Mouse (Mus musculus): ENCODE data around the gene Sowahc. TPM values are rescaled to one million over a fixed set of nuclear protein-coding genes. Genes with fewer than 3 reads are reported as not detected.

Sowahc gene
- polyA plus RNA-seq, 1 experiment from 2014 or later: 13.0 TPM

DNA sequence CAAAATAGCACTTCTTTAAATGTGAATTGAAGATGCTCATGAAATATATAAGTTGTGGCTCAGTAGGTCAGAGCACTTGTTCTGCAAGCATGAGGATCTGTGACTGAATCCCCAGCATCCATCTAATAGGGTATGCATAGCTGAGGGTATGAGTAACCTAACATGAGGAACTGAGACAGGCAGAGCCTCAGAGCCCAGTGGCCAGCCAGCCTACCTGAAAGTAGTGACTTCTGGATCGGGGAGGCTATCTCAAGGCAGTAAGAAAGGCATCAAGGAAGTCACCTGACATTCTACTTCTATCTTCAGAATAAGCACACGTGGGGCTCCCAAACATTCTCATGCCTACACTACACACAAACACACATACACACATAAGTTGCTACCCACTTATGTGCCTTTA, 3.4 kb downstream of the Sowahc start:
- ATAC-seq (ENCODE audit: insufficient number of reproducible peaks, insufficient read depth, low FRiP score, low TSS enrichment, low read depth): no peak
- WGBS: 85% methylated on average over 2 of the region's 2 CpGs
- H3K9me3 ChIP-seq: no peaks in the 10 kb centered on the region
- H3K4me2 ChIP-seq: no peak overlapping the region
- no peaks in the 10 kb centered on the region for H3K27me3 ChIP-seq
- no peak overlapping the region for H3K9ac ChIP-seq
- H3K27ac ChIP-seq: no peak overlapping the region
- H3K36me3 ChIP-seq: no peaks in the 10 kb centered on the region
- peaks cover 20% of the 10 kb centered on the region for H3K4me1 ChIP-seq
- H3K4me3 ChIP-seq: no peak overlapping the region

DNA sequence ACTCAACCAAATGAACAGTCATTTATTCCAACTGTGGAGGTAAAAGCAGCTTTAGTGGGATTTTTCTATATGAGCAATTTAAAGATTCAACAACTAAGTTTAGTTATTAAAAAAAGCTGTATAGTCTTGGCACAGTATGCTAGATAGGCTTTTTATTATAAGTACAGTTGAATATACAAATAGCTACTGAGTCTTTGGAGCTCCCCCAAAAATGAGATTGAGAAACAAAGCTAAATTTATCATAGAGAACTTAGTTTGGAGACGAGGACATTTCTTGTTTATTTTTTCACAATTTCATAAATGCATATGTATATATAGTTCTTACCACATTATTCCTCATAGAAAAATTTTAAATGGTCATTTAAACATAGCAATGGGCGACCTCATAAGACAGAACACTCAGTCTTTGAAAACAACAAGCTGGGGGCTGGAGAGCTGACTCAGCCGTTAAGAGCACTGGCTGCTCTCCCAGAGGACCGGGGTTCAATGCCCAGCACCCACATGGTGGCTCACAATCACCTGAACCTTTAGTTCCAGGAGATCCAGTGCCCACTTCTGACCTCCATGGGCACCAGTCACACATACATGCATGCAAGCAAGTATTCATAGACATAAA, 7.6 kb downstream of the Sowahc start:
- Histone ChIP-seq H3K36me3 (no peaks in the 10 kb centered on the region), H3K4me3 (no peak overlapping the region), H3K4me2 (no peak overlapping the region), H3K4me1 (peaks cover 8% of the 10 kb centered on the region), H3K27me3 (no peaks in the 10 kb centered on the region), H3K9me3 (no peaks in the 10 kb centered on the region), H3K27ac (no peak overlapping the region), H3K9ac (no peak overlapping the region)
- 80% methylated on average over 4 of the region's 4 CpGs for WGBS
- ATAC-seq (ENCODE audit: insufficient number of reproducible peaks, insufficient read depth, low FRiP score, low TSS enrichment, low read depth): no peak

DNA sequence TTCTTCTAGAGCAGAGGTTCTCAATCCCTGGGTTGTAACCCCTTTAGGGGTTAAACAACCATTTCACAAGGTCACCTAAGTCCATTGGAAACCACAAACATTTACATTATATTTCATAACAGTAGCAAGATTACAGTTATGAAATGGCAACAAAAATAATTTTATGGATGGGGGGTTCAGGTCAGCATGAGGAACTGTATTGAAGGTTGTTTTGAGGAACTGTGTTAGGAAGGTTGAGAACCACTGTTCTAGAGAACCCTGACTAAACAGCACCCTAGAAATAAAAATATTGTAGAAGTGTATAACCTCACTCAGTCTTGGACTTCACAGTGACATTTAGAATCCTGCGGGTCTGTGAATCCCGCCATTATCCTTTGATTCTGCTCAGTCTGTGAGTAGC, 13.5 kb downstream of the Sowahc start:
- Histone ChIP-seq H3K36me3 (no peaks in the 10 kb centered on the region), H3K9ac (no peak overlapping the region), H3K4me1 (peaks cover 9% of the 10 kb centered on the region), H3K9me3 (no peaks in the 10 kb centered on the region), H3K4me2 (no peak overlapping the region), H3K27ac (no peak overlapping the region), H3K27me3 (no peaks in the 10 kb centered on the region), H3K4me3 (no peak overlapping the region)
- ATAC-seq (ENCODE audit: insufficient number of reproducible peaks, insufficient read depth, low FRiP score, low TSS enrichment, low read depth): no peak
- WGBS: 96% methylated on average over 2 of the region's 2 CpGs

DNA sequence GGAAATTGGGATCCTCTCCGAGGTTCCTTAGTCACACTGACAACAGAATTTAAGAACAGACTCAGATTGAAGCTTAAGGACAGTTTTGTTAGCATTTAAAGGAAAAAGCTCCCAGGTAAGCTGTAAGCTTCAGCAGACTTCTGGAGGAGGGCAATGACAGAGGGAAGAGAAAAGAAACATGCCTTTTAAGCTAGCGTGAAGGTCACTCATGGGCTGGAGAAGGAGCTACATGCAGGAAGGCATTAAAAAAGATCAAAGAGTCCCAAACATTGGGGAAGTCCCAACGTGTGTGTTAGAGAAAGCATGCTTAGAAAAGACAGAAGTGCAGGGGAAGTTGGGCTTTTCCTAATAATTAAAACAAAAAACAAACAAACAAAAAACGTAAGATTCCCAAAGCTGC, 14.1 kb downstream of the Sowahc start:
- WGBS: 51% methylated on average over 4 of the region's 4 CpGs
- Histone ChIP-seq H3K4me2 (no peak overlapping the region), H3K9ac (no peak overlapping the region), H3K9me3 (no peaks in the 10 kb centered on the region), H3K36me3 (no peaks in the 10 kb centered on the region), H3K27ac (no peak overlapping the region), H3K27me3 (no peaks in the 10 kb centered on the region), H3K4me3 (no peak overlapping the region), H3K4me1 (peaks cover 9% of the 10 kb centered on the region)
- no peak for ATAC-seq (ENCODE audit: insufficient number of reproducible peaks, insufficient read depth, low FRiP score, low TSS enrichment, low read depth)

DNA sequence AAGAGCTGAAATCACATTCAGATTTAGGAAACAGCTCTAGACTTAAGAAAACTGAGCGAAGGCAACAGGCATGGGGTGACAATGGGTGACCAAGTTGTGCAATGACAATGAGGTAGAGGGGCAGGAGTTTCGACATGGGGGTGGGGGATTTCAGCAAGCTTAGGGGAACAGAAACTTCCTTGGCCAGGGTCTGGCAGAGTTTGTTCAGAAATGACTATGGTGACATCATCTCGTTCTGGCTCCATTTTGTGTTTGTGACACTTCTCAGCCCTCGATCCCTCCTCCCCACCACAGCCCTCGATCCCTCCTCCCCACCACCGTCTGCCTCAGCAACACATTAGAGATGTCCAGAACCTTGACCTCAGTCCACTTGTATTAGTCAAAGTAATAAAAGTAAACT, 14.7 kb downstream of the Sowahc start:
- no peaks in the 10 kb centered on the region for H3K9me3 ChIP-seq
- no peak for ATAC-seq (ENCODE audit: insufficient number of reproducible peaks, insufficient read depth, low FRiP score, low TSS enrichment, low read depth)
- 81% methylated on average over 6 of the region's 6 CpGs for WGBS

DNA sequence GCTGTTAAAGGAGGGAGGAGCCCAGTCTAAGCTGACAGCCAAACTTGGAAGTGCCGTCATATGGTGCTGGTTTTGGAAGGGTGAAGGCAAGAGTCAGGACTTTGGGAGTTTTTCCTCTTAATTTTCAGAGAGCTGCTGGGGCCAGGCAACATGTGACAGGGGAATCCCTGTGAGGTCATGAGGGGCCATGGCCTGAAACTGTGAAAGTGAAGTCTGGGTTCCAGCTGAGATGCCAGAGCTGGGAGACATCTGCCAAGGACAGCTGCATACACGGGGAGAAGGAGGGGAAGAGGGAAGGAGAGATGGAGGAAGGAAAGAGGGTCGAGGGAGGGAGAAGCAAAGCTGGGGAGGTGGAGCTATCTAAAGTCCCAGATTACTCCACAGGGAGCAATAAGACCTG, 16.0 kb downstream of the Sowahc start:
- 27% methylated on average over 3 of the region's 3 CpGs for WGBS
- no peaks in the 10 kb centered on the region for H3K27me3 ChIP-seq
- H3K36me3 ChIP-seq: no peaks in the 10 kb centered on the region
- ATAC-seq (ENCODE audit: insufficient number of reproducible peaks, insufficient read depth, low FRiP score, low TSS enrichment, low read depth): no peak
- H3K27ac ChIP-seq: no peak overlapping the region
- no peaks in the 10 kb centered on the region for H3K9me3 ChIP-seq
- no peak overlapping the region for H3K4me2 ChIP-seq
- no peak overlapping the region for H3K9ac ChIP-seq
- no peak overlapping the region for H3K4me3 ChIP-seq
- peaks cover 16% of the 10 kb centered on the region for H3K4me1 ChIP-seq

More for the DNA sequence above, 14.7 kb downstream of the Sowahc start:
- no peaks in the 10 kb centered on the region for H3K36me3 ChIP-seq
- H3K4me1 ChIP-seq: peaks cover 9% of the 10 kb centered on the region
- H3K27ac ChIP-seq: no peak overlapping the region
- H3K27me3 ChIP-seq: no peaks in the 10 kb centered on the region
- H3K4me2 ChIP-seq: no peak overlapping the region
- no peak overlapping the region for H3K9ac ChIP-seq
- no peak overlapping the region for H3K4me3 ChIP-seq

DNA sequence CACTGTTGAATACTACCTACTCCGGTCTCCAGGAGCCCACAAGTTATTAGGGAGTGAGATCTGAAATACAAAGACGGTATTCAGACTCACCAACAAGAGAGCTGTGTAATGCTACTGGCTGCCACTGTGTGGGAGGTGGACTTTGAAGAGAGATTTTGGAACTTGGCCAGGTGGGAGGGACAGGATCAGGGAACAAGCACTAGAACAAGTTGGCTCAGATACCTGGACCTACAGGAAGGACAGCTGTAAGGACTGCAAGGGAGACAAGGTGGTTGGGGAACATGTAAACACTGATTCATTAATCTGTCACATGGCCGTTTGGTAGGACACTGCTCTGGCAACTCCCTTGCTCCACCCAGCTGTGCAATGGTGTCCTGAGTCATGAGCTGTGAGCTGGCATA, 19.4 kb downstream of the Sowahc start:
- H3K36me3 ChIP-seq: no peaks in the 10 kb centered on the region
- H3K4me2 ChIP-seq: no peak overlapping the region
- peaks cover 12% of the 10 kb centered on the region for H3K4me1 ChIP-seq
- no peak overlapping the region for H3K9ac ChIP-seq
- H3K27ac ChIP-seq: no peak overlapping the region
- no peaks in the 10 kb centered on the region for H3K9me3 ChIP-seq
- ATAC-seq (ENCODE audit: insufficient number of reproducible peaks, insufficient read depth, low FRiP score, low TSS enrichment, low read depth): peak; percentile 62
- H3K27me3 ChIP-seq: no peaks in the 10 kb centered on the region
- no peak overlapping the region for H3K4me3 ChIP-seq
- 42% methylated on average over 3 of the region's 3 CpGs for WGBS

DNA sequence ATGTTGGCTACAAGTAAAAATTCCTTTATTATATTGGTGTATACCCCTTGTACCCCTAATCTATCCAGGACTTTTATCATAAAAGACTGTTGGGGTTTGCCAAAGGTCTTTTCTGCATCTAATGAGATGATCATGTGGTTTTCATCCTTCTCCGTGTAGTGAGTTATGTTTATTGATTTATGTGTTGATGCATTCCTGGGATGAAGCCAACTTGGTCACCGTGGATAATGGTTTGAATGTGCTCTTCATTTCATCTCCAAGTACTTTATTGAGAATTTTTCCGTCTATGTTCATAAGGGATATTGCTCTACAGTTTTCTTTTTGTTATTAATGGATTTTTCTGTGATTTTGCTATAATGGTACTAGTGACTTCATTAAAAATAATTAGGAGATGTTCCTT, 27.8 kb downstream of the Sowahc start:
- no peak for ATAC-seq (ENCODE audit: insufficient number of reproducible peaks, insufficient read depth, low FRiP score, low TSS enrichment, low read depth)
- H3K4me2 ChIP-seq: no peak overlapping the region
- WGBS: 66% methylated on average over 3 of the region's 3 CpGs
- no peaks in the 10 kb centered on the region for H3K4me1 ChIP-seq
- no peak overlapping the region for H3K9ac ChIP-seq
- no peaks in the 10 kb centered on the region for H3K27me3 ChIP-seq
- H3K9me3 ChIP-seq: no peaks in the 10 kb centered on the region
- no peaks in the 10 kb centered on the region for H3K36me3 ChIP-seq
- no peak overlapping the region for H3K27ac ChIP-seq
- no peak overlapping the region for H3K4me3 ChIP-seq

DNA sequence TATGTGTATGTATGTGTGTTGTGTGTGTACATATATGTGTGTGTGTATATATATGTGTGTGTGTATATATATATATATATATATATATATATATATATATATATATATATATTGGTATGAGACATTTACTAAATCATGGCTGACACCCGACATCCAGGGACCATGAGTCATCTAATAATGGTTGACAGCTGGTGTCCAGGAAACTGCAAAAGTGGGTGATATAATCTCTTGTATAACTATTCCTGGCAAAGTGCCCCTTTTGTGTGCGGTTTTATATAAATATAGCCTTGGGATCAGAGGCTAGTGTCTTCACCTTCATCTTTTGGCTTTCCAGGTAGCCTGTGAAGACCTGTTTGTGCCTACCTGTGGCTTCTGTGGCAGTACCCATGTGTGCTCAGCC, 28.9 kb downstream of the Sowahc start:
- Histone ChIP-seq H3K36me3 (no peaks in the 10 kb centered on the region), H3K27me3 (no peaks in the 10 kb centered on the region), H3K9me3 (no peaks in the 10 kb centered on the region), H3K4me3 (no peak overlapping the region), H3K4me1 (no peaks in the 10 kb centered on the region), H3K9ac (no peak overlapping the region), H3K4me2 (no peak overlapping the region), H3K27ac (no peak overlapping the region)
- 81% methylated on average over 2 of the region's 2 CpGs for WGBS
- no peak for ATAC-seq (ENCODE audit: insufficient number of reproducible peaks, insufficient read depth, low FRiP score, low TSS enrichment, low read depth)

DNA sequence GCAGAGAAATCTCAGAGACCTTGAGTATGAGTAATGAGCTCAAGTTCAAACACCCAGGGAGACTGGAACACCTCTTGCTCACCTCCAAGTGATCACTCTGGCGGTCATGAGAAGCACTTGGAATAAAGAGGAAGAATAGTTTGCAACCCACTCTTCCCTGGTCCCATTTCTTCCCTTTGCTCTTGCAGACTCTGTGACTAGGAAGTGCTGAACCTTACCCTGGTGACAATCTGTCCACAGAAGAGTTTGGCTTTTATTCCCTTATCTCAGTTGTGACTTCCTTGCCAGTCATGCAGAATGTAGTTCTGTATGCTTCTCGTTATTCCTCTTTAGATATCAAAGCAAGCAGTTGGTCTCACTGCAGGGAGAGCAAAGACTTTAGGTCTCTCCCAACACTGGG, 30.2 kb downstream of the Sowahc start:
- Histone ChIP-seq H3K4me2 (no peak overlapping the region), H3K4me1 (no peaks in the 10 kb centered on the region), H3K4me3 (no peak overlapping the region), H3K27ac (no peak overlapping the region; the same call in 1 of the 2 replicates), H3K9me3 (no peaks in the 10 kb centered on the region), H3K36me3 (no peaks in the 10 kb centered on the region), H3K9ac (no peak overlapping the region), H3K27me3 (no peaks in the 10 kb centered on the region)
- no peak for ATAC-seq (ENCODE audit: insufficient number of reproducible peaks, insufficient read depth, low FRiP score, low TSS enrichment, low read depth)
- WGBS: 79% methylated on average over 2 of the region's 2 CpGs

DNA sequence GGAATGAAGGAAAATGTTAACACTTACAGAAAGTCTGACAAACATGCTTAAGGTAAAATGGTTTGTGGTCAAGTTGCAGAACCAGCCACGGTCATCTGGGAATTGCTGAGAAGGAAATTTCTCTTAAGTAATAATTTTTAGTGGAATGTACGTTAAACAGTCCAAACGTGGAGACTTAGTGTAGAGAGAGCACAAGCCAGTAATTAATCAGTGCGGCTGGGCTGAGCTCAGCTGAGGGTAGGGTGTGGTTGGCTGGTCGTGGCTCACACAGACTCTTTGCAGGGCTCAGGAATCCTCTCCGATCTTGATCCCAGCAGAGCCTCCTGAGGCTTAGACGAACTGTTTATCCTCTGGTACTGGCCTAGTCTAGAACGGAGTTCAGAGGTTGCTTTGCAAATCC, 30.6 kb downstream of the Sowahc start:
- no peaks in the 10 kb centered on the region for H3K4me1 ChIP-seq
- no peak overlapping the region; the same call in 1 of the 2 replicates for H3K27ac ChIP-seq
- no peaks in the 10 kb centered on the region for H3K36me3 ChIP-seq
- 50% methylated on average over 8 of the region's 8 CpGs for WGBS
- no peak overlapping the region for H3K4me2 ChIP-seq
- H3K27me3 ChIP-seq: no peaks in the 10 kb centered on the region
- ATAC-seq (ENCODE audit: insufficient number of reproducible peaks, insufficient read depth, low FRiP score, low TSS enrichment, low read depth): no peak
- H3K9ac ChIP-seq: no peak overlapping the region
- H3K9me3 ChIP-seq: no peaks in the 10 kb centered on the region
- H3K4me3 ChIP-seq: no peak overlapping the region

DNA sequence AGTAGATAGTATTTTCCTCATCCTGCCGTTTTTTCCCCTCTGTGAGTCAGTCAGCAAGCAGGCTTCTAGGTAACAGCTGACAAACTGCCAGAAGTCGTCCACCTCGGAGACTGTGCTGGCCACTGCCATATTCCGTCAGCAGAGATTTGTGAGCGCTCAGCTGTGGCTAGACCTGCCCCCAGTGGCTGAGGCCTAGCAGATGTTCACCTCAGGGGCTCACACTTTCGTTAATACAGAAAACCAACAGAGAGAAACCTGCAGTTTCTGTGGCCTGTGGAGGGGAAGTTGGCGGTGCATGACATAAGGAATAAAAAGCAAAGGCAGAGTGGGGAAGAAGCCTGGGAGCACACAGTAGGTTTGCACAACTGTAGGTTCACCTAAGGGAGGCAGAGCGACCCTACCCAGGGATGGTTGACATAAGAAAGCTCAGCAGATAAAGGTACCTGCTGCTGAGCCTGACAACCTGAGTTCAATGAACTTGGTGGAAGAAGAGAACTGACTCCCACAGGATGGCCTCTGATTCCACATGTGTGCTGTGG, 31.9 kb downstream of the Sowahc start:
- no peak overlapping the region for H3K9ac ChIP-seq
- no peak for ATAC-seq (ENCODE audit: insufficient number of reproducible peaks, insufficient read depth, low FRiP score, low TSS enrichment, low read depth)
- no peaks in the 10 kb centered on the region for H3K27me3 ChIP-seq
- 72% methylated on average over 8 of the region's 8 CpGs for WGBS
- H3K4me2 ChIP-seq: no peak overlapping the region
- no peaks in the 10 kb centered on the region for H3K4me1 ChIP-seq
- H3K4me3 ChIP-seq: no peak overlapping the region
- H3K27ac ChIP-seq: no peak overlapping the region
- H3K9me3 ChIP-seq: no peaks in the 10 kb centered on the region
- no peaks in the 10 kb centered on the region for H3K36me3 ChIP-seq
